Mouse (Mus musculus): Measurements from ENCODE around the gene Scn8a.
"Not testable (repeated sequence)": the region's sequence is repeated elsewhere in the genome, so short reads cannot be mapped to it uniquely, and the experiment has no call there.

The Scn8a gene

GRCm38 (mm10) chr15:100869558-100869957 is at the start of gene Scn8a:
Gene Scn8a (plus strand): TSS chr15:100869858.
- no peak for DNase-seq

- DNase-seq: no peak
Measured at GRCm38 (mm10) chr15:100821824-100822223, 47.8 kb upstream of the Scn8a start.

- not testable (repeated sequence) for DNase-seq
Measured at GRCm38 (mm10) chr15:100822370-100822769, 47.3 kb upstream of the Scn8a start.

DNA sequence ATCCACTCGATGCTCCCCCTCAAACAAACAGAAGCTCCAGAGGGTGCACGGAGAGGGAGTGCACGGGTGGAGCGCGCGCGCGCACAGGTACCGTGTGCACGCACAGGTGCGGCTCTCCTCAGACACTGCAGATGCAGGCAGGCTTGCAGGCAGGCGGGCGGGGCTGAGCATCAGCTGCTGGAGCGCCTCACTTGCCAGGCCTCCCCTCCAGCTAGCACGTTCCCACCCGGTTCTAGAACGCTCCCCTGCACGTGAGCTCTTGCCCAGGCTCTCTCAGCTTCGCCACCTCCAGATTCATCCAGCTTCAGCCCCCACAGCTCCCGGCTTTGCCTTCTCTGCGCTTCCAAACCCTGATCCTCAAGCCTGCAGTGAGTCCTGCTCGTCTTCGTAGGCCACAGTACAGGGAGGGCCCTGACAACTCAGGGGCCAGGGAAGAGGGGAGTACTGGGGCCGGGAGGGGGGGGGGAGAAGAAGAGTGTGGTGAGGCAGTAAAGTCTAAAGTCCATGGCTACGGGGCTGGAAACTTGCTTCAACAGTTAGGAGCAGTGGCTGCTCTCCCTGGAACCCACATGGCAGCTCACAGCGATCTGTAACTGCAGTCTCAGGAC is 44.3 kb upstream of the Scn8a start:
- DNase-seq: peak; percentile 10 to 25

DNA sequence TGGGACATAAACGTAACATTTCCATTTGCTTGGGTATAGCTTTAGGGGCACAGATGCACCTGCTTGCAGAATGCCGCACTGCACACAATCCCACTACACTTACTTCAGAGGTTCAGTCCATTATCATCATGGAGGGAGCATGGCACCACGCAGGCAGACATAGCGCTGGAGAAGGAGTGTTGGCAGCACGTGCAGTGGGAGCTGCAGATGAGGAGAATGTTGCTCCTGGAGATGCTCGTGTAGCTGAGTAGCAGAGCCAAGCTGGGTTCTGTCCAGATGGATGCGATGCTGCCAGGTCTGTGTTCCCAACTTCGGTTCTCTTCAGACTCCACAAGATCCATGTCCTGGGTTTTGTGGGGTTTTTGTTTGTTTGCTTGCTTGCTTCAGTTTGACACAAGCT is 43.6 kb upstream of the Scn8a start:
- no peak for DNase-seq

GRCm38 (mm10) chr15:100829775-100830174 is 39.9 kb upstream of the Scn8a start:
- no peak for DNase-seq

- DNase-seq: no peak
Measured at GRCm38 (mm10) chr15:100830682-100831081, 39.0 kb upstream of the Scn8a start.

DNA sequence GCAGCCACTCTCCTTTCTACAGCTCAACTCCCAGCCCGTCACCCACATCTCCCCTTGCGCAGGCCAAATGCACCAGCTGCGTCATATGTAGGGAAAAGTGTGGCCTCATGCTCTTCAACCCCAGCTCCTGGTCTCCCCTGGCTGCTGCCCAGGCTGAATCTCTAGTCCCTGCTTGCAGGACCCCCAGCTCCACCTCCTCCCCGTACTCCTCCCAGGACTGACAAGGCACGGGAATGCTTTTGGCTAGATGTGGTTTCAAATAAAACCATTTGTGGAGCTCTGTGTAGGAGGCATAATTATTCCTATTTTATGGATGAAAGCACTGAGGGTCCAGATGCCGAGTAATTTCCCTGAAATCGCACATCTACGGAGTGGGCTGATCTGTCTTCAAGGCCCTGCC is 37.5 kb upstream of the Scn8a start:
- DNase-seq: no peak

- no peak for DNase-seq
Measured at GRCm38 (mm10) chr15:100832784-100833183, 36.9 kb upstream of the Scn8a start.

DNA sequence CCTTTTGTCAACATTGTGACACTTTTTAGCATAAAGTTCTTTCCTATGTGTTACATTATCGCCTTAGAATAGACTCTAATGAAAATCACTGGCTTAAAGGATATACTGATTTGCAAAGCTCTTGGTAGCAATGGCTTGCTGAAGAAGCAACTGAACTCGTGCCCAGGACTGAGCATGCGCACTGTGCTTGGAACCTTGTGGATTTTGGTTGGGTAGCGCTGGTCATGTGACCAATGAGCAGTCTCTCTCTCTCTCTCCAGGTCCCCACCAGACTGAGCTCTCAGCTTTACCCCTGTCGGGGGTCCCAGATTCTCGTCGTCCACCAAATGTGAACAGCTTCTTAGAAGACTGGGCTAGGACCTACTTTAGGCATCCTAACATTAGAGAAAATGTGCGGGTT is 32.9 kb upstream of the Scn8a start:
- no peak for DNase-seq

GRCm38 (mm10) chr15:100838607-100839207 is 31.0 kb upstream of the Scn8a start:
- peak; percentile 74 to 79 for DNase-seq

GRCm38 (mm10) chr15:100844336-100844735 is 25.3 kb upstream of the Scn8a start:
- DNase-seq: no peak

DNA sequence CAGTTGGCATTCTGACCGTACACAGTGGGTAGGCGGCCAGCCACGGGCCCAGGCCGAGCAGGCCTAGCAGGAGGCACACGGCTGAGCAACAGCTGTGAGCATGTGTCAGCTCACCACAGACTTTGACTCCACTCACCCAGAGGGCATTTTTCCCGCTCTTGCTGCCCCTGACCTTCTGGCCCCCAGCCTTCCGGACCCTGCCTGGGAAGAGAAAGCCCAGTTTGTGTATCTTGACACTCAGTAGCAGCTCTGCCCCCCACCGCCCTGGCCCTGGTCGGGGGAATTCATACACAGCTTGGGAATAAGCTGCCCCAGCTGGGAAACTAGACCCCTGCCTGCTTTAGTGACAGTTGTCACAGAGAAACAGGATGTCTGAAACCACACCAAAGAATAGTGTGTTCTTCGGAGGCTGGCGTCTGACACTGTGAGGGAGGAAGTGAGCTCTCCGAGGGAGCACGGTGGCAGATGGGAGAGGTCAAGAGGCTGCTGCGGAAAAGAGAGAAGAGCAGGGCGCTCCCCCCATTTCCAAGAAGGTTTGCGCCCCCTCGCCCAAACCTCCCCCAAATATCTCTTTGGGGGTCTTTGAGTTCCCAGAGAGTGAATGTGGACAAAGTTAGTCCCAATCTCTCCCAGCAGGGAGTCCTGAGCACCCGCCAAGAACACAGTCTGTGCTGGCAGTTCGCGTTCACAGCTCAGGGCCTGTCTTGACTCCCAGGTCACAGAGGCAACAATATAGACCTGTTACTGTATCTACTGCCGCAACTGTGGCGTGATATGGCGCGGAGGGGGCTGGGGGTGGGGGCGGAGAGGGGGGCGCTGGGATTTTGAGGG is 24.4 kb upstream of the Scn8a start:
- DNase-seq: peak; percentile 35 to 42

GRCm38 (mm10) chr15:100847193-100847592 is 22.5 kb upstream of the Scn8a start:
- no peak for DNase-seq

DNA sequence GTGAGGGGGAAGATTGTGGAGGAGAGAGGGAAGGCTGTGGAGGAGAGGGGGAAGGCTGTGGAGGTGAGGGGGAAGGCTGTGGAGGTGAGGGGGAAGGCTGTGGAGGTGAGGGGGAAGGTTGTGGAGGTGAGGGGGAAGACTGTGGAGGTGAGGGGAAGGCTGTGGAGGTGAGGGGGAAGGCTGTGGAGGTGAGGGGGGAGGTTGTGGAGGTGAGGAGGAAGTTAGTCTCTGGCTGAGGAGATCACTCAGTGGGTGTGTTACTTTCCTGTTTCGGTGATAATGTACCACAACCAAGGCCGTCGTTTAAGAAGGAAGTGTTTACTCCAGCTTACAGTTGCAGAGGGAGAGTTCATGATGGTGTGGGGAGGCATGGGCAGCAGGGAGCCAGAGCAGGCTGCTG is 12.1 kb upstream of the Scn8a start:
- no peak for DNase-seq

DNA sequence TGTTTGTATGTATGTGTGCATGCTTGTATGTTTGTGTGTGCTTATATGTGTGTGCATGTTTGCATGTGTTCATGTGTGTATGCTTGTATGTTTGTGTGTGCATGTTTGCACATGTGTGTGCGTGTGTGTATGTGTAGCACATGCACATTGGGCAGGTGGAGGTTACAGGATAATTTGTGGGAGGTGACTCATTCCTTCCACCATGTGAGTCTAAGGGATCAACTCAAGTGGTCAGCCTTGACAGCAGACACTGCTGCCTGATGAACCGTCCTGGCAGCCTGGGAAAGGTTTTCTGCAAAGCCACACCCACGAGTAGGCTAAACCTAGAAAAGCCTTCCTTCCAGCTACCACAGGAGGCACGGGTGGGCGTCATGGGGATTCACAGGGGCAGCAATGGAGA is 8.8 kb upstream of the Scn8a start:
- no peak for DNase-seq

DNA sequence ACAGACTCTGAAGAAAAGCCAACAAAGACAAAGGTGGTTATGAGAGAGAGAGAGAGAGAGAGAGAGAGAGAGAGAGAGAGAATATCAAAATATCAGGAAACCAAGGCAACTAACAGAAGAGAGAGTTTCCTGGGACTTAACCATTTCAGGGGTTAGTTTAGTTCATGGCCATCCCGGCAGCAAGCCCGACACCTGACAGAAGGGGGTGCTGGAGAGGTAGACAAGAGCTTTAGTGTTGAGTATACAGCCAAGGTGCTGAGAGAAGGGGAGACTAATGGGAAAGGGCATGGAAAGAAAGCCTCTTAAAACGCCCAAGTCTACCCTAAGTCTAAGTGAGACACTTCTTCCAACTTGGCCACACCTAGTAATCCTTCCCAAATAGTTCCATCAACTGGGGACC is 4.1 kb upstream of the Scn8a start:
- DNase-seq: no peak

DNA sequence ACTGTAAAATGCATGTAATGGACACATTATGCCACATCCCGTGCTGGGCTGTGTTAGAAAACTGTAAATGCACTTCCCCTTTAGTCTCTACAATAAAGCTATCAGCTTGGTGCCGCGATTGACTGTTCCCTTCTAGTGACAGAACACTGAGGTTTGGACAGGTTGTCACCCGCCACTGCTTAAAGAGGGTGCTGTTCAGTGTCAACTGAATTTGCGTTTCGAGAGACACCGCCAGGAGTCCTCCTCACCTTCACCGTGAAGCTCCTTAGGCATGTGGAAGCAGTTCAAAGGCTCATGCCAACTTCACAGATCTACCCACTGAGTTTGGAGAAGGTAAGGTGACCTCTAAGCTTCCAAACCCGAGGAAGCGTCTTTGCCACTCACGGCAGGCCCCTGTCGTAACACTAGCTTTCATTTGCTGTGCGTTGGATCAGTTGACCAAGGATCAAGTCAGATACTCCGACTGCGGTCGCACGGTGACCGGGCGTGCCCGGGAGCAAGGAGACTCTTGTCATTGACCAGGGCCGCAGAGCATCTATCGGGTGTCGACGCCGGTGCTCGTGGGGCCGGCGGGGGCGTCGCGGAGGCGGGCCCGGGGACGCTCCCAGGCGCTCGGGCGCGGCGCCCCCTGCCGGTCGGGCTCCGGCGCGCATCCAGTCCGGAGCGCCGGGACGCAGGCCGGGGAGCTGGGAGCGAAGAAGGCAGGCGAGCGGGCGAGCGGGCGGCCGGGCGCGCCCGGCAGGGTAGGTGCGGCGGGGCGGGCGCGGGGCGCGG is 530 bp downstream of the Scn8a start:
- peak; percentile 84 to 88 for DNase-seq

DNA sequence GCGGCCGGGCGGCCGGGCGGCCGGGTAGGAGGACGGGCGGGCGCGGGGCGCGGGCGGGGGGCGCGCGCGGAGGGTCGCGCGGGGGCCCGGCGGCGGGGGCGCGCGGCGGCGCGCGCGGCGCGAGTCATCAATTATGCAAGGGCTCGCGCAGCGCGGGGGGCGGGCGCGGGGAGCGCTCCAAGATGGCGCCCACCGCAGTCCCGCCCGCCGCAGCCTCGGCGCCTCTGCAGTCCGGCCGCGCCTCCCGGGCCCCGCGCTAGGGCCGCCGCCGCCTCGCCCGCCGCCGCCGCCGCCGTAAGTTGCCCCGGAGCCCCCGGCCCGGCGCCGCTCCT is 1.1 kb downstream of the Scn8a start:
- DNase-seq: peak; percentile 72 to 84

DNA sequence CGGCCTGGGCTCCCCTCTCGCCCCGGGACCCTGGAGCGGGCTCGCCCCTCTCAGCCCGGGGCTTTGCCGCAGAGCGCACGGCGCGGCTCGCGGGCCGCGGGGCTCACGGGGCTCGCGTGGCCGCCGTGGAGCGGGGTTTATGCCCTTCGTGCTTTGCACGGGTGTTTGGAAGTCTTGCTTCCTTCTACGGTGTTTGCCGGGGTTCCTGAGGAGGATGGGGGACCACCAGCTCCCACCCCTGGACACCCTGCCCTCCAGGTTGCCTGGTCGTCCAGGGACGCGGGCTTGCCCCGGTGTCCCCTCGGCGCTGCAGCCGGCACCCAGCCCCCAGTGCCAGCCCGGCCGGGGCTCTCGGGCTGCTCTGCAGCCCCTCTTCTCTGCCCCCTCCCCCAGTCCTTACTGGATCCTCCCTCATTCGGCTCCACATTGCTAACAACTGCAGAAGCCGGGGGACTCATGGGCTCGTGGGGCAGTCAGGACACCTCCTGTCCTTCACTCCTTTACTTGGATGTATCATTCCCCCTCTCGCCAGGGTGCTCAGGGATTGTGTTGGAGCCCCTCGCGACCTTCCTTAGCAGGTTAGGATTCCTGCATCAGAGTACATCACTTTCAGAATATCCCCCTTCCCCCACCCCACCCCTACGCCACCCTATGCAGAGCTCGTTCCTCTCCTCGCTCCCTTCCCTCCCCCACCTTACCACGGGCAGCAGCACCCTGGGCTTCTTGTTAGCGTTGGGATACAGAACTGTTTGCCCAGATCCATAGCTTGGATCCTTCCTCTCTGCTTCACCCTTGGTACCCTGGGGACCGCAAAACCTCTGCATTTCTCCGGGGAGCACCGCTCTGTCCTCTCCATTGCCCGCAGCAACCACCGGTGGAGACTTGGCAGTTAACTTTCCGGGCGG is 1.7 kb downstream of the Scn8a start:
- peak; percentile 38 to 56 for DNase-seq

- peak; percentile 51 to 53 for DNase-seq
Measured at GRCm38 (mm10) chr15:100873155-100873554, 3.5 kb downstream of the Scn8a start.

DNA sequence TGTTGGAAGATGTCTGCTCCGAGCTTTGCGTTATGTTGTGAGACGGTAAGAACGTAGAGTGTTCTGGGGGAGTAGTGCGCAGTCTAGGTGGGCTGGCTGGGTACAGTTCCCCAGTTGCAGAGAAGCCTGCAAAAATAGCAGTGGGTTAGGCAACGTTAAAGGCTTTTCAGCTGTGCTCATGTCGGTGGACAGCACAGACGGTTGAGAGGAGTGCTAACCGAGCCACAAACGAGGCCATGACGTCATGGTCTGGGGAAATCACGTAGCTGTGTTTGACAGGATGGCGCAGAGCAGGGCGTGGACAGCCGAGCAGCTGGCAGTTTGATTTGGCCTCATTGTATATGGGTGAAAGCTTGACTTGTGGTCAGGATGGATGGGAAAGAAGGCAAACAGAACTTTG is 9.4 kb downstream of the Scn8a start:
- DNase-seq: no peak
